Mouse (Mus musculus) adrenal gland, adult 18-20 months (tissue): ENCODE data around the gene Syk. TPM values are rescaled to one million over a fixed set of nuclear protein-coding genes. Genes with fewer than 3 reads are reported as not detected.

Experiments used
- DNase-seq, 2 experiments: peaks; one replicate each; pipeline ENCODE4 v3.0.0; 2021 to 2022; ENCODE audit warnings: low spot score in 2 of 2
- long read RNA-seq, 2 experiments: library from polyadenylated mRNA; stranded (forward); transcript quantifications; one replicate each; pipeline ENCODE4 v2.0.0; 2021
- total RNA-seq, 2 experiments: library from RNA; stranded (reverse); gene quantifications; 1 replicate in 1 of 2; 2 replicates in 1 of 2; pipeline ENCODE4 v1.2.3; 2021

Syk gene
- 10 to 100 TPM in 1 of 2 experiments, 1 to 10 TPM in 1; 5.8 to 11.0 TPM for total RNA-seq
- long read RNA-seq, experiment 1, full-length matches to known transcripts = 5 of 9 reads
- long read RNA-seq, experiment 1, partial matches to known transcripts = 2 of 9 reads
- long read RNA-seq, experiment 1, other reads (novel, unspliced or antisense) = 2 of 9 reads
- long read RNA-seq, experiment 2, full-length matches to known transcripts = 2 of 5 reads
- long read RNA-seq, experiment 2, partial matches to known transcripts = 1 of 5 reads
- long read RNA-seq, experiment 2, other reads (novel, unspliced or antisense) = 2 of 5 reads

GRCm38 (mm10) chr13:52582878-52583661 lies at the start of gene Syk:
Gene Syk, plus strand, starts transcription at chr13:52583173.
- DNase-seq = peak; percentile 24 to 40

GRCm38 (mm10) chr13:52533644-52534043 lies 49.3 kb upstream of the Syk start:
- DNase-seq = no peak

- peak; percentile 52 to 67 for DNase-seq
These were observed 47.4 kb upstream of the Syk start for GRCm38 (mm10) chr13:52535542-52535941.

GRCm38 (mm10) chr13:52537754-52538587 lies 45.0 kb upstream of the Syk start:
- DNase-seq = no peak

- no peak for DNase-seq
These were observed 44.3 kb upstream of the Syk start for GRCm38 (mm10) chr13:52538588-52539116.

- no peak for DNase-seq
These were observed 43.5 kb upstream of the Syk start for GRCm38 (mm10) chr13:52539461-52539860.

GRCm38 (mm10) chr13:52541385-52542035 lies 41.5 kb upstream of the Syk start:
- DNase-seq = no peak

GRCm38 (mm10) chr13:52542036-52542526 lies 40.9 kb upstream of the Syk start:
- DNase-seq = no peak

GRCm38 (mm10) chr13:52542636-52543035 lies 40.3 kb upstream of the Syk start:
- no peak for DNase-seq

- DNase-seq = no peak
These were observed 36.7 kb upstream of the Syk start for GRCm38 (mm10) chr13:52546288-52546687.

- no peak for DNase-seq
These were observed 32.2 kb upstream of the Syk start for GRCm38 (mm10) chr13:52550690-52551193.

- no peak for DNase-seq
These were observed 31.7 kb upstream of the Syk start for GRCm38 (mm10) chr13:52551275-52551674.

GRCm38 (mm10) chr13:52552822-52553477 lies 30.0 kb upstream of the Syk start:
- no peak for DNase-seq

GRCm38 (mm10) chr13:52554722-52555121 lies 28.3 kb upstream of the Syk start:
- no peak for DNase-seq

- no peak for DNase-seq
These were observed 25.6 kb upstream of the Syk start for GRCm38 (mm10) chr13:52557421-52557820.

GRCm38 (mm10) chr13:52561367-52562165 lies 21.4 kb upstream of the Syk start:
- DNase-seq = no peak

GRCm38 (mm10) chr13:52562166-52562571 lies 20.8 kb upstream of the Syk start:
- DNase-seq = no peak

- no peak for DNase-seq
These were observed 17.8 kb upstream of the Syk start for GRCm38 (mm10) chr13:52565103-52565739.
